Mouse (Mus musculus) gastrocnemius, postnatal 36 days (tissue): ENCODE data around the gene Tbc1d14. TPM values are rescaled to one million over a fixed set of nuclear protein-coding genes. Genes with fewer than 3 reads are reported as not detected.
A peak's percentile ranks its signal among the peaks of the same experiment; 100 is the strongest.

ENCODE experiments used
- DNase-seq, 2 experiments: peaks; one replicate each; pipeline ENCODE4 v3.0.0; 2022
- intact Hi-C: fragments of 180-260 bp; cut with DNase I; formaldehyde crosslinking; loops from one replicate; pipeline ENCODE4 v1.15.1; 2025
- total RNA-seq, 2 experiments: library from RNA; stranded (reverse); gene quantifications; 2 replicates each; pipeline ENCODE4 v1.2.3; 2021

Tbc1d14 gene
- total RNA-seq, 2 experiments from 2014 or later: 10.4 to 13.3 TPM

- DNase-seq: no peak
- intact Hi-C loops: loop anchor here (5.0 to 10.0 kb wide), 2 partner anchors 98 to 165 kb away; partner anchors contain the start of genes Bloc1s4, Ccdc96 and Tada2b
Observed at GRCm38 (mm10) chr5:36579967-36580366, 13.1 kb downstream of the Tbc1d14 start.

DNA sequence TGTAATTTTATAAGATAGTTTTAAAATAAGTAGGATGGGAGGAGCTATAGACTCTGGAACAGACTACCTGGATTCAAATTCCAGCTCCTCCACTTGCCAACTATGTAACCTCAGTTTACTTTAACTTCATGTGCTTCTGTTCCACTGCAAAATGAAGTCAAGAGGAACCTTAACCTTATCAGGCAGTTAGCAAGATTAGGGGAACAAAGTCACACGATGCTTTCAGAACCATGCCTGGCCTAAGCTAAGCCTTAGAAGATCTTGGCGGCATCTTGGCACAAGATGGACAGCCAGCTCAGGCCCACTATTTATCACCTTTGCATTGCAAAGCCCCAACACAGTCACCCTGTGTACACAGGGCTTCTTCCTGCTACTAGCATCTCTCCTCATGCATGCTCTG lies 14.1 kb downstream of the Tbc1d14 start:
- intact Hi-C loops: no loop called here
- DNase-seq: no peak

DNA sequence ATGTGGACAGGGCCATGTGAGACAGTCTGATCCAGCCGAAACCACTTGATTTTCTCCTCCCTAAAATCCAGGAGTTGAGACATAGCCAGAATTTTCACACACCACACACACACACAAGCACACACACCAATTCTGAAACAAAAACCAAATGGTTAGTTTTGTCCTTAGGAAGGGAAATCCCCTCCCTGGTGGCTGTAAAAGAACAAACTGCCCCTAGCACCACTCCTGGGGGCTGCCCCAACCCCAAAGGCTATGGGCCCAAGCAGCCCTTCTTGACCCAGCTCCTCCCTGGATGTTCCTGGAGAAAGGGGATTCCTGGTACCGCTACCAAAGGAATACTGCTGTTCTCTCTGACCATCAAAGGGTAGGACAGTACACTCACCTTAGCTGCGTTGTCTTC lies 16.6 kb downstream of the Tbc1d14 start:
- intact Hi-C loops: no loop called here
- no peak for DNase-seq

GRCm38 (mm10) chr5:36575745-36576144 lies 17.3 kb downstream of the Tbc1d14 start:
- DNase-seq: peak in 1 of 2 experiments; percentile 45

GRCm38 (mm10) chr5:36575227-36575626 lies 17.8 kb downstream of the Tbc1d14 start:
- no peak for DNase-seq
- intact Hi-C loops: no loop called here

More at GRCm38 (mm10) chr5:36575745-36576144, 17.3 kb downstream of the Tbc1d14 start:
- intact Hi-C loops: no loop called here

DNA sequence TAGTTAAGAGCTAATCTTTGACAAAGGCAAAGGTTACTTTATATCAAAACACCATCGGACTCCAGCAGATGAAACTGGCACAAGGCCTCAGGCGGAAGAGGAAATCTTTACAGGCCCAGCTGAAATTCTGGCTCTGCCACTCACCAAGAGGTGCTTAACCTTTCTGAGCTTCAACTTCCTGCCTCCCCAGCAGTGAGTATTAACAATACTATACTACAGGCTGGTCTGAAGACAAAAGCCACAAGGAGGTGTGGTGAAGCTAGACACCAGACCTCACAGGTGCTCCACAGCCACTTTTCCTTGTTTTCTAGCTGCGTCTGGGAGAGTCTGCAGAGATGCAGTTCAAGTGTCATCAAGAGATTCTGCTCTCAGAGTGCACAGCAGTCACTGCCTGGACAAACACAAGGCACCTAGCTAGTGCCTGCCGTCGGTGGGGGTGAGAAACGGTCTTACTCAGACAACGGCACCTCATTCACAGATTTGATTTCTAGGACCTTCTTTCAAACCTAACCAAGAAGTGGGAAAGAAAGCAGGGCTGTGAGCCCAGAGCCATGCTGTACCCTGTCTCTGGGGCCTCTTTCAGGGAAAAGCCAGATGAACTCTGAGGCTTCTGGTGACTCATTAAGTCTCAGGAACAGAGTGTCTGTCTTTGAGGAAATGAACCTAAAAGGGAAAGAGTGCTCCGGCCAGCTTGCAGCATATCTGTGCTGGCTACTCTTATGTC lies 18.8 kb downstream of the Tbc1d14 start:
- intact Hi-C loops: no loop called here
- no peak for DNase-seq

GRCm38 (mm10) chr5:36573354-36573753 lies 19.7 kb downstream of the Tbc1d14 start:
- intact Hi-C loops: no loop called here
- no peak for DNase-seq

- intact Hi-C loops: no loop called here
- no peak for DNase-seq
Observed at GRCm38 (mm10) chr5:36571371-36571770, 21.7 kb downstream of the Tbc1d14 start.

DNA sequence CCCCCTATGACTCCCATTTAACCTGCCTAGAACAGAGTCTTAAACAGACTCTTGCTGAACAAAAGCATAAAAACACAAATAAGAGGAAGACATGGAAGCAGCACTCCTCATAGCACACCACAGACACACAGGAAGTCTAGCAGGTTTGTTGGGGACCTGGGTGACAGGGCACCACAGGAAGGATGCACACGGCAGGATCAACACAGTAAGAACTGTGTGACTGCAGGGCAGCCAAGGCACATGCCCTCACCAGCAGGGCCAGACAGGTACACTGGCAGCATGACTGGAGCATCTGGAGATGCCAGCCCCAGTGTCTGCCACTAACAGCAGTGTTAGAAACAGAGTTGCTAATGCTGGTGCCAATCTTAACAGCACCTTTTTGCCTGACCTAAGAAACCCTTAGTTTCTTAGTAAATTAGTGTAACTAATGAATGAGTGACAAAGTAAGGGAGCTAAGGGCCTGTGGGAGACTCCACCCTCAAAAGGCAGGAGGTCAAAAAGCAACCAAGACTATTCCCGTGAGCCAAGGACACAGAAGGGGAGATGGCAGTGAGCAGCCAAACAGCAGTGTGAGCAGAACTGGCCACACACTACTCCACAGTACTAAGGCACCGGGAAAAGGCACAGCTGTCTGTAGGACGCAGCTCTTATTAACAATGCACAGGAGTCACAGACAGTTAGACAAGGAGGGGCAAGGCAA lies 22.4 kb downstream of the Tbc1d14 start:
- intact Hi-C loops: no loop called here
- no peak for DNase-seq

GRCm38 (mm10) chr5:36570098-36570497 lies 23.0 kb downstream of the Tbc1d14 start:
- no peak for DNase-seq
- intact Hi-C loops: no loop called here

DNA sequence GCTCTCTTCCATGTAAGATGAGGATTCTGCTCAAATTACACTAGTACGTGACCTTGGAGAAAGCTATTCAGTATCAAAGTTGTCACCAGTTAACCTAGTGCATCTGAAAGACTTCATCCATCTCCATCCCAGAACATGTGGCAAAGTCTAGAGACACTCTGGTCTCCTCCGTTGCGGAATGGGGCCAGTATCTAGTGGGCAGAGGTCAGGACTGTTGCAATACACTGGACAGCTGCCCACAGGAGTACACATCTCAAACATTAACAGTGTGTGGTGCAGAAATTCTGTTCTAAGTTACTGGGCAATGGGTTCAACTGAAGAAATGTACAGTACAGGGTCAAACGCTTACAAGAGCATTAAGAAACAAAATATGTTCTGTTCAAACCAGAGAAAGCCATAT lies 25.0 kb downstream of the Tbc1d14 start:
- peak in 1 of 2 experiments; percentile 36 for DNase-seq

DNA sequence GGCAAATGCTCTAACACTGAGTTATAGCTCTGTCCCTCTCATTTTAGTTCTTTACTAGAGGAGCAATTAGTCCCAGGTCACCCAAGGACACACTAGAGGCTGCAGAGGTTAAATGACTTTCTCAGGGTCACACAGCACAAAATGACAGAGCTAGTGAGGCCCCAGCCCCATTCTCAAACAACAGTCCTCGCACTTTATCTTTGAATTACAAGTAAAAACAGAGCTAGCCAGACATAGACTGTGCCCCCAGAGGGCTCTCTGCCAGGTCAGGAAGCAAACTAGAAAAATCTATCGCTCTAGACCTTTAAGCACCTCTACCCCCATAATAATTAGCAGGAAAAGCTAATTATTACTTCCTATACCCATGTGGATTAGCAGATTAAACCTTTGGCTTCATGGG lies 25.4 kb downstream of the Tbc1d14 start:
- no peak for DNase-seq
- intact Hi-C loops: no loop called here

More for the DNA sequence above, 25.0 kb downstream of the Tbc1d14 start:
- intact Hi-C loops: no loop called here

DNA sequence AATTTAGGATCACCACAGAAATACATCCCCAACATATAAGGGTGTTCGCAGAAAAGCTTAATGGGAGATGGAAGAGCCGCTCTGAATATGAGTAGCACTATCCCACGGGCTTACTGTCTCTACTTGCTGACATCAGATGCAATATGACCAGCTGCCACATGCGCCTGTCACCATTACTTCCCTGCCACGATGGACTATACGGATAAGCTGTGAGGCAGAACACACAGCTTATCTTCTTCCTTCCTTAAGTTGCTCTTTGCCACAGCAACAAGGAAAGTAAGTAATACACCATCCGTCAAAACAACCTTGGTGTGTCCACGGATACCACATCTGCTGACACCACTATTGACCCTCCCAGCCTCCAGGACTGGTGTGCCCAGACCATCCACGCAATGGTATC lies 28.5 kb downstream of the Tbc1d14 start:
- DNase-seq: no peak
- intact Hi-C loops: no loop called here

GRCm38 (mm10) chr5:36563741-36564140 lies 29.3 kb downstream of the Tbc1d14 start:
- DNase-seq: no peak
- intact Hi-C loops: no loop called here

GRCm38 (mm10) chr5:36562791-36563445 lies 30.2 kb downstream of the Tbc1d14 start:
- intact Hi-C loops: no loop called here
- DNase-seq: no peak

DNA sequence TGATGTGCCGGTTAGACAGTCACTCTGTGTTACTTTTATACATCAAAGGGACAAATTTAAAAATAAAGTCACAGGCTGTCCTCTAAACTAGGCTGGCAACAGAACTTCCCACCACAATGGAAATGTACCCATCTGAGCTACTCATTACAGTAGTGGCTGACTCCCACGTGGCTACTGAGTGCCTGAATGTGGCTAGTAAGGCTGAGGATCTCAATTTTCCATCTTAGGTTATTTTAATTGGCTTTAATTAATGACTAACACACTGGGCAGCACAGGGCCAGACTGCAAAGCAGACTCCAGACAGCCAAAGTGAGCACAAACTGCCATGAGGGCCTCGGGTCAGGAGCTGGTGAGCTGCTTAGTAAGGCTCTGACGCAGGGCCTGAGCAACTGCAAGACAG lies 31.6 kb downstream of the Tbc1d14 start:
- DNase-seq: no peak
- intact Hi-C loops: no loop called here

DNA sequence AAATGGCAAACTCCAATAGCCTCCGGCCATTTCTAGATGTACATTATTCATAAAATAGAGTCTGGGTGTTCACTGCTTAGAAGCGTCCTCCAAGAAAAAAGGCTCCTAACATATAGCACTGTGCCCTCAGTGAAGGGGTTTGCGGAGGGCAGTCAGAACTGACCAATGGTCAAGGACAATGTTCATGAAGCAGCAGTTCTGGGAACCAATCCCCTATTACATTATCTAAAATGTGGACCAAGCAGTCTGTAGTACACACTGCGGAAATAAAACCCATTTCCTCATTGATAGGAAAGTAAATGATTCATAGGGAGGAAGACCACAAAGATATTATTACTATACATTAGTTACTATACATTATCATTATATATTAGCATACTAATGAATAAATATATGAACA lies 32.6 kb downstream of the Tbc1d14 start:
- intact Hi-C loops: no loop called here
- DNase-seq: no peak

DNA sequence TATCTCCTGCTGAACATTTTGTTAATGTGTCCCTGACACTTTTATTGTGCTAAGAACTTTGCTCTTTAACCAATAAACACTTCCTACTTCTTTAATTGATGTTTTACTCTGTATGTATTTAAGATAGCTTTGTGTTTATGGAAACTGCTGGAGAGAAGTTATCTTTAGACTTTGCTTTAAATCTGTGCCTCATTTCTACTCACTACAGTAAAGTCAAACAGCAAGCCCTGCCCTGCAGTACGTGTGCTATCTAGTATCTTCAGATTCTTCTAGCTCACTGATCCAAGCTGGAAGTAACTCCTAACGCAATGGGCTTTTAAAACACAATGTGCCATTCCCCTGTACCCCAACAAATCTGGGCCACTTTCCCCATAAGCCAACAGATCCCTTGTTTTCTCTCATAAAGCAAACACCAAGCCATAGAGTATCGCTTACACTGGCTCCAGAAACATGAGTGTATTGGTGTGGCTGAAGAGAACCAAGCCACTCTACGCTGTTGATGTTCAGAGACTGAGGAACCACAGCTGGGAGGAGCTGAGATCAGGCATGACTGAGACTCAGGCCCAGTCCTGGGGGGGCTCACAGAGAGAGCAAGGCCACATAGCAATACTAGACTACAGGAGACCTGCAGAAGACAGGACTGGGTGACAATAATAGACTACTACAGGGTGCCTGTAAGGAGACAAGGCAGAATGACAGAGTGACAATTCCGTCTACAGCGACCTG lies 33.4 kb downstream of the Tbc1d14 start:
- DNase-seq: no peak
- intact Hi-C loops: no loop called here

- intact Hi-C loops: no loop called here
- DNase-seq: no peak
Observed at GRCm38 (mm10) chr5:36559106-36559505, 34.0 kb downstream of the Tbc1d14 start.

- DNase-seq: no peak
- intact Hi-C loops: no loop called here
Observed at GRCm38 (mm10) chr5:36558526-36558925, 34.5 kb downstream of the Tbc1d14 start.
